ENCODE assay signal across 17 mouse cellular contexts in the genomic region with DNA sequence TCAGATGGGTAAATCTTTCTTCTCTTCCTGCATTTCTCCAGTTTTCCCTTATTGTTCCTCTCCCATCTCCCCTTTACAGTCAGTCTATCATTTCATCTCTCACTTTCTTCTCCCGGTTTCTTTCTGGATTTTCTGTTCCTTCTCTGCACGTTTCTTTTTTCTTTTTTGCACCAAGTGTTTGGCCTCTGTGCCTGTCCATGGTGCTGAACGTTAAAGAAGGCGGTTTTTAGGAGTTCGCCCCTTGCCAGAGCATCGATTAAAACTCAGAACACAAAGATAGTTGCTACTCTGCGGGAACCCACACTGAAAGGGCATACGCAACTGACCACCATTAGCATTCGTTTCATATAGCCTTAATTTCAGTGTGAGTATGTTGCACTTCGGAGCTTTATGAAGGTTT. TPM values are rescaled to one million over a fixed set of nuclear protein-coding genes. Genes with fewer than 3 reads are reported as not detected.
DNase-seq lines count a peak whose midpoint lies in the region; ATAC-seq lines count a peak whose summit lies in the region.
"Had no signal": no experiment of that assay in that cellular context is flagged by ENCODE, and none has a peak within 500 bp of the region (broad histone marks: within the 10 kb centered on the region; RNA-seq: fewer than 3 reads in every experiment).

No protein-coding gene starts in this region.

- H3K4me2 ChIP-seq in hindbrain, embryonic 11.5 days (replicated peaks; ENCODE audit: low read depth, low read length): no peak overlapping the region
- no peak overlapping the region for H3K4me2 ChIP-seq in hindbrain, embryonic 16.5 days (ENCODE audit: low read length)
- H3K4me2 ChIP-seq: heart, embryonic 13.5 days; hindbrain, embryonic 13.5 days; stomach, embryonic 15.5 days had no signal

- H3K9ac ChIP-seq in hindbrain, embryonic 11.5 days (ENCODE audit: low read depth, low read length): no peak overlapping the region
- no peak overlapping the region for H3K9ac ChIP-seq in hindbrain, embryonic 16.5 days (ENCODE audit: low read depth, low read length)
- H3K9ac ChIP-seq: forebrain, postnatal 0 days; heart, embryonic 13.5 days; hindbrain, embryonic 13.5 days; liver, embryonic 14.5 days; stomach, embryonic 15.5 days had no signal

- H3K27ac ChIP-seq in hindbrain, embryonic 11.5 days (ENCODE audit: low read depth, low read length): no peak overlapping the region
- H3K27ac ChIP-seq in hindbrain, embryonic 16.5 days (ENCODE audit: low read depth, low read length): no peak overlapping the region
- H3K27ac ChIP-seq: heart, embryonic 13.5 days; hindbrain, embryonic 13.5 days; liver, embryonic 14.5 days; stomach, embryonic 15.5 days had no signal

- no peaks in the 10 kb centered on the region for H3K36me3 ChIP-seq in hindbrain, embryonic 11.5 days (ENCODE audit: control insufficient read depth, insufficient read depth, low read length)
- H3K36me3 ChIP-seq in hindbrain, embryonic 16.5 days (ENCODE audit: control insufficient read depth, insufficient read depth, low read length): no peaks in the 10 kb centered on the region
- H3K36me3 ChIP-seq: heart, embryonic 13.5 days; hindbrain, embryonic 13.5 days; stomach, embryonic 15.5 days had no signal

- H3K9me3 ChIP-seq in hindbrain, embryonic 11.5 days (ENCODE audit: control insufficient read depth, low read length): no peaks in the 10 kb centered on the region
- no peaks in the 10 kb centered on the region for H3K9me3 ChIP-seq in hindbrain, embryonic 16.5 days (ENCODE audit: control insufficient read depth, low read length)
- H3K9me3 ChIP-seq: heart, embryonic 13.5 days; hindbrain, embryonic 13.5 days; stomach, embryonic 15.5 days had no signal

- H3K27me3 ChIP-seq in hindbrain, embryonic 11.5 days (ENCODE audit: control insufficient read depth, insufficient read depth, low read length): no peaks in the 10 kb centered on the region
- H3K27me3 ChIP-seq in hindbrain, embryonic 16.5 days (replicated peaks; ENCODE audit: control insufficient read depth, insufficient read depth, low read length): no peaks in the 10 kb centered on the region
- H3K27me3 ChIP-seq: heart, embryonic 13.5 days; hindbrain, embryonic 13.5 days; stomach, embryonic 15.5 days had no signal

- no peak overlapping the region for H3K4me3 ChIP-seq in hindbrain, embryonic 11.5 days (ENCODE audit: low read depth, low read length)
- no peak overlapping the region for H3K4me3 ChIP-seq in hindbrain, embryonic 16.5 days (ENCODE audit: low read length)
- H3K4me3 ChIP-seq: heart, embryonic 13.5 days; hindbrain, embryonic 13.5 days; stomach, embryonic 15.5 days had no signal

- no peak for ATAC-seq in hindbrain, embryonic 11.5 days (ENCODE audit: low FRiP score)
- ATAC-seq in hindbrain, embryonic 16.5 days: no peak
- peak; percentile 22; the same call in 1 of the 2 replicates for ATAC-seq in granulocyte monocyte progenitor cell, adult 5-6 weeks (replicated peaks; ENCODE audit: poor library complexity, severe bottlenecking)

- 47% methylated on average over 10 of the region's 10 CpGs for WGBS in hindbrain, embryonic 11.5 days
- 46% methylated on average over 10 of the region's 10 CpGs for WGBS in hindbrain, embryonic 16.5 days

- DNase-seq in hindbrain, embryonic 11.5 days (ENCODE audit: low spot score): peak; percentile 48
- peak; percentile 33 for DNase-seq in 3T3-L1 (ENCODE audit: low read depth, low spot score)
- DNase-seq in R1 (ENCODE audit: low read depth, low spot score): peak; percentile 49
- no peak for DNase-seq in adrenal gland, postnatal 25 days
- DNase-seq in testis, postnatal 14 days (ENCODE audit: low spot score): no peak
- DNase-seq in cerebellum, adult 9-10 months: no peak
- DNase-seq: cerebellum, postnatal 10 days; forebrain, postnatal 0 days; gastrocnemius, postnatal 36 days; layer of hippocampus, adult 9-11 months; thymus, postnatal 36 days had no signal

- H3K4me1 ChIP-seq in hindbrain, embryonic 11.5 days (replicated peaks; ENCODE audit: control insufficient read depth, insufficient read depth, low read length): no peaks in the 10 kb centered on the region
- no peaks in the 10 kb centered on the region for H3K4me1 ChIP-seq in hindbrain, embryonic 16.5 days (ENCODE audit: control insufficient read depth, insufficient read depth, low read depth, low read length)
- H3K4me1 ChIP-seq: heart, embryonic 13.5 days; hindbrain, embryonic 13.5 days; stomach, embryonic 15.5 days had no signal

RNA-seq across cellular contexts. Expression of a gene that starts 23.2 kb away (rescaled TPM):
- 0.11 and 0.54 TPM in 2 replicates for polyA plus RNA-seq in hindbrain, embryonic 11.5 days (2014; fragmentation: Nextera tagmentation; extraction: Ambion mirVana)
- 0.14 and 0.29 TPM in 2 replicates for polyA plus RNA-seq in hindbrain, embryonic 16.5 days (2015; fragmentation: Nextera tagmentation; extraction: Ambion mirVana)
- total RNA-seq in granulocyte monocyte progenitor cell, adult 5-6 weeks (2014; fragmentation: Nextera tagmentation): 0.38 TPM in 1 of 2 replicates, not detected in the other
- 0.09 TPM in 1 of 2 replicates, not detected in the other for total RNA-seq in granulocyte monocyte progenitor cell, adult 5-6 weeks (2017)
- total RNA-seq in adrenal gland, postnatal 25 days (2021): 0.12 and 0.38 TPM in 2 replicates

Comparison
In these comparisons a context has a peak if more than half of its experiments do, and no peak if none do; other contexts are left out.
1. DNase-seq: peak in hindbrain, embryonic 11.5 days (single experiment), 3T3-L1 (single experiment) and R1 (single experiment); none in adrenal gland, postnatal 25 days (single experiment), testis, postnatal 14 days (single experiment) and cerebellum, adult 9-10 months (single experiment).